Mouse (Mus musculus) heart, adult 2 months (tissue): ENCODE measurements around the gene Them7. TPM values are rescaled to one million over a fixed set of nuclear protein-coding genes. Genes with fewer than 3 reads are reported as not detected.

Experiments
- DNase-seq, 2 experiments: peaks; one replicate each; pipeline ENCODE4 v3.0.0; 2021
- H3K27ac ChIP-seq: fragments of 200-600 bp; 2 replicates; pipeline ENCODE4 v1.8.1; 2022
- H3K27me3 ChIP-seq: fragments of 200-500 bp; 2 replicates; pipeline ENCODE4 v1.6.1; 2012; ENCODE audit warnings: mild to moderate bottlenecking, low read length, inconsistent platforms, mixed read lengths; ENCODE audit not compliant: control insufficient read depth, insufficient read depth
- H3K36me3 ChIP-seq: fragments of 200-500 bp; 2 replicates; pipeline ENCODE4 v1.6.1; 2012; ENCODE audit warnings: low read length, inconsistent platforms; ENCODE audit not compliant: control insufficient read depth, insufficient read depth
- H3K4me1 ChIP-seq: fragments of 200-500 bp; 2 replicates; pipeline ENCODE4 v1.6.1; 2011; ENCODE audit warnings: low read length; ENCODE audit not compliant: control insufficient read depth, insufficient read depth
- H3K4me3 ChIP-seq: fragments of 200-600 bp; 2 replicates; pipeline ENCODE4 v1.8.1; 2022
- H3K79me2 ChIP-seq: fragments of 200-500 bp; replicated peaks from 2 replicates; pipeline ENCODE4 v1.6.1; 2012; ENCODE audit warnings: mild to moderate bottlenecking, inconsistent platforms, low read length, moderate library complexity, mixed read lengths; ENCODE audit not compliant: control insufficient read depth, insufficient read depth
- H3K9ac ChIP-seq: fragments of 200-500 bp; 2 replicates; pipeline ENCODE4 v1.6.1; 2012; ENCODE audit warnings: low read depth, mild to moderate bottlenecking, control low read depth, inconsistent platforms, low read length, mixed read lengths
- CTCF ChIP-seq: fragments of 200-600 bp; IDR thresholded peaks from 2 replicates; pipeline ENCODE4 v1.8.1; 2022; ENCODE audit warnings: antibody characterized with exemption, mild to moderate bottlenecking, moderate library complexity
- EP300 ChIP-seq: fragments of 200-500 bp; IDR thresholded peaks from 2 replicates; pipeline ENCODE4 v1.6.1; 2011; ENCODE audit warnings: low read depth, low read length, control low read depth; ENCODE audit not compliant: insufficient read depth
- POLR2A ChIP-seq: fragments of 200-500 bp; IDR thresholded peaks from 2 replicates; pipeline ENCODE4 v1.6.1; 2011; ENCODE audit warnings: mild to moderate bottlenecking, low read depth, low read length, control low read depth; ENCODE audit not compliant: insufficient read depth
- WGBS: fragments of 180-500 bp; shearing (Covaris S2); methylation state at CpG from one replicate; pipeline ENCODE4 v1.1.7; 2018; 5-methylcytosine and 5-hydroxymethylcytosine counted together
- intact Hi-C: fragments of 180-260 bp; cut with DNase I; formaldehyde crosslinking; loops from one replicate; pipeline ENCODE4 v1.15.1; 2025
- polyA plus RNA-seq: library from polyadenylated mRNA; depleted of rRNA; stranded (reverse); fragments of >200 nt; gene quantifications from 2 replicates; pipeline ENCODE4 v1.2.3, GENCODE M21; 2012
- total RNA-seq, 2 experiments: library from RNA; stranded (reverse); gene quantifications; 2 replicates each; pipeline ENCODE4 v1.2.3; 2021

Them7 gene
- total and polyA plus RNA-seq, 3 experiments = 0.27 to 2.9 (median 2.5) TPM

- Histone ChIP-seq H3K4me3 (no peak overlapping the region), H3K79me2 (no peaks in the 10 kb centered on the region), H3K27ac (no peak overlapping the region), H3K4me1 (peaks cover 2% of the 10 kb centered on the region; the same call in 1 of the 2 replicates), H3K36me3 (no peaks in the 10 kb centered on the region), H3K9ac (no peak overlapping the region), H3K27me3 (no peaks in the 10 kb centered on the region)
- WGBS = 26% methylated on average over 2 of the region's 2 CpGs
- peak in 1 of 2 experiments; percentile 47 for DNase-seq
- TF ChIP-seq EP300 = no peak
- no peak for TF ChIP-seq CTCF
- TF ChIP-seq POLR2A = no peak
- intact Hi-C loops = loop anchor here (5.0 kb wide), 1 partner anchor 101 kb away; the partner anchor contains the start of gene Wt1
Measured at GRCm38 (mm10) chr2:105228416-105228815, 4.3 kb downstream of the Them7 start.

- Histone ChIP-seq H3K27me3 (no peaks in the 10 kb centered on the region), H3K27ac (no peak overlapping the region), H3K9ac (no peak overlapping the region), H3K79me2 (no peaks in the 10 kb centered on the region), H3K36me3 (no peaks in the 10 kb centered on the region), H3K4me1 (no peaks in the 10 kb centered on the region), H3K4me3 (no peak overlapping the region)
- 0% methylated on average over 1 of the region's 1 CpGs for WGBS
- intact Hi-C loops = loop anchor here (1.0 to 5.0 kb wide), 6 partner anchors 42 to 544 kb away; partner anchors contain the start of gene Prrg4
- TF ChIP-seq EP300 (no peak), CTCF (peak; percentile 91)
- peak; percentile 26 to 71 for DNase-seq
Measured at GRCm38 (mm10) chr2:105230333-105230732, 6.2 kb downstream of the Them7 start.

- Histone ChIP-seq H3K27me3 (no peaks in the 10 kb centered on the region), H3K9ac (no peak overlapping the region), H3K4me1 (no peaks in the 10 kb centered on the region), H3K27ac (no peak overlapping the region), H3K36me3 (no peaks in the 10 kb centered on the region), H3K79me2 (no peaks in the 10 kb centered on the region), H3K4me3 (no peak overlapping the region)
- intact Hi-C loops = loop anchor here (5.0 kb wide), 3 partner anchors 125 to 385 kb away; partner anchors contain the start of gene Prrg4
- no peak for DNase-seq
- TF ChIP-seq POLR2A (no peak), EP300 (no peak), CTCF (no peak)
- WGBS = 81% methylated on average over 4 of the region's 4 CpGs
Measured at GRCm38 (mm10) chr2:105232386-105232785, 8.3 kb downstream of the Them7 start.

GRCm38 (mm10) chr2:105234278-105234677 lies 10.2 kb downstream of the Them7 start:
- no peak for DNase-seq
- Histone ChIP-seq H3K79me2 (no peaks in the 10 kb centered on the region), H3K4me1 (no peaks in the 10 kb centered on the region), H3K4me3 (no peak overlapping the region), H3K9ac (no peak overlapping the region), H3K27me3 (no peaks in the 10 kb centered on the region), H3K36me3 (no peaks in the 10 kb centered on the region), H3K27ac (no peak overlapping the region)
- intact Hi-C loops = loop anchor here (5.0 kb wide), 3 partner anchors 127 to 387 kb away; partner anchors contain the start of gene Prrg4
- TF ChIP-seq EP300 (no peak), CTCF (no peak)
- WGBS = 19% methylated on average over 6 of the region's 6 CpGs

DNA sequence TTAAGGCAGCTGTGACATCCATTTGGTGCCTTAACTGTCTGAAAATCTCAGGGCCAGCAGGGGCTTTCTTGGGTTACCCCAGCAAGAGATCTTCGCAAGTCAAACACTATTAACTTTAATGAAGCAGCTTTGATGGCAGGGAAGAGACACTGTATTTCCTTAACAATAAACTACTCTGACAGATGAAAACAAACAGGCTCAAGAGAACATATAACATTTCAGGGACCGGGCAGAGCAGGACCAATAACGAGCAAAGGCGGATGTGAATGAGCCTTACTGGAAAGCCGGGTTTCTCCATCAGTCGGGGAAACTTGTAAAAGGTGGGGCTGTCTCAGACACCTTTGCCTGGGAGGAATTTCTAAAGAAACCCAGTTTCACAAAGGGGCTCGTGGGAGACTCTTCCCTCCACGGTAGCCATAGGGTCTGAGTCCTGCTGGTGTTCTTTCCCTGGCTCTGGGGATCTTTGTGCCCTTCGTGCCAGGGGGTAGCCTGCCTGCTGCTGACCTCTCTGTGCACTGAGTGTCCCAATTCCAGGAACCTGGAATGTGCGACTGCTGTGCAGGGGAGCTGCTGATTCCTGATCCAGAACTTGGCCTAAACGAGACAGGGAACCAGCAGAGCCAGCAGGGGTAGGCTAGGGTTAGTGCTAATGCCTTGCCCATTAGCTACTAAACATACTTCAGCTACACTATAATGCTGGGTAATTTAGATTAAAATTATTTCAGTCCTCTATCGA lies 11.4 kb downstream of the Them7 start:
- H3K27me3 ChIP-seq = no peaks in the 10 kb centered on the region
- H3K79me2 ChIP-seq = no peaks in the 10 kb centered on the region
- 74% methylated on average over 12 of the region's 12 CpGs for WGBS
- DNase-seq = no peak
- intact Hi-C loops = no loop called here
- TF ChIP-seq EP300 = no peak
- TF ChIP-seq POLR2A = no peak
- no peak for TF ChIP-seq CTCF
- H3K9ac ChIP-seq = no peak overlapping the region
- no peaks in the 10 kb centered on the region for H3K4me1 ChIP-seq
- H3K27ac ChIP-seq = no peak overlapping the region
- H3K4me3 ChIP-seq = no peak overlapping the region
- no peaks in the 10 kb centered on the region for H3K36me3 ChIP-seq

GRCm38 (mm10) chr2:105237424-105237823 lies 13.3 kb downstream of the Them7 start:
- Histone ChIP-seq H3K79me2 (no peaks in the 10 kb centered on the region), H3K4me3 (no peak overlapping the region), H3K4me1 (no peaks in the 10 kb centered on the region), H3K9ac (no peak overlapping the region), H3K27me3 (no peaks in the 10 kb centered on the region), H3K27ac (no peak overlapping the region), H3K36me3 (no peaks in the 10 kb centered on the region)
- TF ChIP-seq CTCF (no peak), EP300 (no peak), POLR2A (no peak)
- intact Hi-C loops = no loop called here
- no peak for DNase-seq
- WGBS = 32% methylated on average over 7 of the region's 7 CpGs
